Mouse (Mus musculus) forebrain, postnatal 0 days (tissue): ENCODE measurements around the gene Car2. TPM values are rescaled to one million over a fixed set of nuclear protein-coding genes. Genes with fewer than 3 reads are reported as not detected.

Source experiments
- ATAC-seq: fragments of 200-750 bp; cut with Nextera tagmentation; 2 replicates; pipeline ENCODE4 v1.8.0; 2017; ENCODE audit warnings: mild to moderate bottlenecking, moderate library complexity
- DNase-seq: peaks from one replicate; pipeline ENCODE4 v3.0.0-alpha.2; 2015
- H3K27ac ChIP-seq: fragments of 300-500 bp; sonication (generic); 2 replicates; pipeline ENCODE4 v1.5.1; 2014; ENCODE audit warnings: low read depth, mild to moderate bottlenecking, antibody characterized with exemption, low read length, moderate library complexity, mixed read lengths
- H3K27me3 ChIP-seq: fragments of 300-500 bp; sonication (generic); 2 replicates; pipeline ENCODE4 v1.6.1; 2014; ENCODE audit warnings: mild to moderate bottlenecking, low read length, mixed read lengths; ENCODE audit not compliant: insufficient read depth
- H3K36me3 ChIP-seq: fragments of 300-500 bp; sonication (generic); 2 replicates; pipeline ENCODE4 v1.6.1; 2014; ENCODE audit warnings: mild to moderate bottlenecking, moderate library complexity; ENCODE audit not compliant: insufficient read depth
- H3K4me1 ChIP-seq: fragments of 300-500 bp; sonication (generic); 2 replicates; pipeline ENCODE4 v1.6.1; 2014; ENCODE audit warnings: antibody characterized with exemption; ENCODE audit not compliant: insufficient read depth
- H3K4me2 ChIP-seq: fragments of 300-500 bp; sonication (generic); 2 replicates; pipeline ENCODE4 v1.6.1; 2014; ENCODE audit warnings: low read depth, mild to moderate bottlenecking, moderate library complexity
- H3K4me3 ChIP-seq: fragments of 300-500 bp; sonication (generic); 2 replicates; pipeline ENCODE4 v1.5.1; 2014; ENCODE audit warnings: low read depth, low read length, mixed read lengths
- H3K9ac ChIP-seq: fragments of 300-500 bp; sonication (generic); 2 replicates; pipeline ENCODE4 v1.6.1; 2014; ENCODE audit warnings: mild to moderate bottlenecking
- H3K9me3 ChIP-seq: fragments of 300-500 bp; sonication (generic); 2 replicates; pipeline ENCODE4 v1.6.1; 2016; ENCODE audit warnings: low read length
- CTCF ChIP-seq: sonication (generic); IDR thresholded peaks from 2 replicates; pipeline ENCODE4 v1.5.1; 2016; ENCODE audit warnings: antibody characterized with exemption, control low read depth, low read depth
- WGBS: fragments of 180-500 bp; shearing (Covaris S2); extraction: QIAGEN DNeasy Blood & Tissue Kit; methylation state at CpG from one replicate; pipeline ENCODE4 v1.1.7; 2014; 5-methylcytosine and 5-hydroxymethylcytosine counted together
- polyA plus RNA-seq: library from polyadenylated mRNA; unstranded; fragments of >200 nt; fragmentation: Nextera tagmentation; extraction: Ambion mirVana; gene quantifications from 2 replicates; pipeline ENCODE4 v1.2.1, GENCODE M21; 2015
- total RNA-seq: library from RNA; depleted of rRNA; stranded (reverse); fragments of >200 nt; gene quantifications from 2 replicates; pipeline ENCODE4 v1.2.3, GENCODE M21; 2014

Car2 gene
- total and polyA plus RNA-seq, 2 experiments from 2014 or later, result 17.8 to 35.5 TPM

- ATAC-seq (no peak), DNase-seq (no peak)
- Histone ChIP-seq H3K9ac (no peak overlapping the region), H3K27ac (no peak overlapping the region), H3K4me3 (no peak overlapping the region), H3K36me3 (no peaks in the 10 kb centered on the region), H3K27me3 (no peaks in the 10 kb centered on the region), H3K9me3 (no peaks in the 10 kb centered on the region), H3K4me1 (no peaks in the 10 kb centered on the region), H3K4me2 (no peak overlapping the region)
- 77% methylated on average over 6 of the region's 6 CpGs for WGBS
- TF ChIP-seq CTCF, result no peak
Measured at GRCm38 (mm10) chr3:14897770-14898169, 11.7 kb downstream of the Car2 start.

GRCm38 (mm10) chr3:14903380-14903779, 17.3 kb downstream of the Car2 start:
- Histone ChIP-seq H3K4me1 (no peaks in the 10 kb centered on the region), H3K4me3 (no peak overlapping the region), H3K27ac (no peak overlapping the region), H3K36me3 (no peaks in the 10 kb centered on the region), H3K27me3 (no peaks in the 10 kb centered on the region), H3K9ac (no peak overlapping the region), H3K4me2 (no peak overlapping the region), H3K9me3 (no peaks in the 10 kb centered on the region)
- DNase-seq (no peak), ATAC-seq (no peak)
- no peak for TF ChIP-seq CTCF
- WGBS, result 91% methylated on average over 3 of the region's 3 CpGs

GRCm38 (mm10) chr3:14904165-14904564, 18.1 kb downstream of the Car2 start:
- Histone ChIP-seq H3K4me1 (no peaks in the 10 kb centered on the region), H3K4me2 (no peak overlapping the region), H3K27me3 (no peaks in the 10 kb centered on the region), H3K4me3 (no peak overlapping the region), H3K9me3 (no peaks in the 10 kb centered on the region), H3K36me3 (no peaks in the 10 kb centered on the region), H3K9ac (no peak overlapping the region), H3K27ac (no peak overlapping the region)
- no peak for DNase-seq
- no peak for TF ChIP-seq CTCF
- 84% methylated on average over 3 of the region's 3 CpGs for WGBS
- no peak for ATAC-seq

GRCm38 (mm10) chr3:14907271-14907670, 21.2 kb downstream of the Car2 start:
- H3K36me3 ChIP-seq, result no peaks in the 10 kb centered on the region
- 25% methylated on average over 1 of the region's 1 CpGs for WGBS
- ATAC-seq (no peak), DNase-seq (no peak)
- no peaks in the 10 kb centered on the region for H3K9me3 ChIP-seq
- H3K4me3 ChIP-seq, result no peak overlapping the region
- no peak overlapping the region for H3K4me2 ChIP-seq
- no peak overlapping the region for H3K27ac ChIP-seq
- TF ChIP-seq CTCF, result no peak
- H3K9ac ChIP-seq, result no peak overlapping the region
- no peaks in the 10 kb centered on the region for H3K27me3 ChIP-seq
- no peaks in the 10 kb centered on the region for H3K4me1 ChIP-seq

GRCm38 (mm10) chr3:14911992-14912582, 26.0 kb downstream of the Car2 start:
- Histone ChIP-seq H3K4me1 (no peaks in the 10 kb centered on the region), H3K9me3 (no peaks in the 10 kb centered on the region), H3K4me3 (no peak overlapping the region), H3K36me3 (no peaks in the 10 kb centered on the region), H3K27me3 (no peaks in the 10 kb centered on the region), H3K4me2 (no peak overlapping the region), H3K9ac (no peak overlapping the region), H3K27ac (no peak overlapping the region)
- TF ChIP-seq CTCF, result no peak
- ATAC-seq (no peak), DNase-seq (no peak)
- WGBS, result 89% methylated on average over 4 of the region's 4 CpGs

GRCm38 (mm10) chr3:14913774-14914173, 27.7 kb downstream of the Car2 start:
- 93% methylated on average over 4 of the region's 4 CpGs for WGBS
- DNase-seq (no peak), ATAC-seq (no peak)
- Histone ChIP-seq H3K27me3 (no peaks in the 10 kb centered on the region), H3K4me1 (no peaks in the 10 kb centered on the region), H3K36me3 (no peaks in the 10 kb centered on the region), H3K9ac (no peak overlapping the region), H3K27ac (no peak overlapping the region), H3K9me3 (no peaks in the 10 kb centered on the region), H3K4me3 (no peak overlapping the region), H3K4me2 (no peak overlapping the region)
- TF ChIP-seq CTCF, result no peak

GRCm38 (mm10) chr3:14915355-14915754, 29.3 kb downstream of the Car2 start:
- no peaks in the 10 kb centered on the region for H3K27me3 ChIP-seq
- no peak for ATAC-seq
- H3K27ac ChIP-seq, result no peak overlapping the region
- H3K4me2 ChIP-seq, result no peak overlapping the region
- no peak for DNase-seq
- H3K4me3 ChIP-seq, result no peak overlapping the region
- no peaks in the 10 kb centered on the region for H3K36me3 ChIP-seq
- no peak for TF ChIP-seq CTCF
- H3K4me1 ChIP-seq, result no peaks in the 10 kb centered on the region
- WGBS, result 88% methylated on average over 2 of the region's 2 CpGs
- no peak overlapping the region for H3K9ac ChIP-seq
- H3K9me3 ChIP-seq, result no peaks in the 10 kb centered on the region
